Mouse (Mus musculus): ENCODE data around the gene Nfkb1. TPM values are rescaled to one million over a fixed set of nuclear protein-coding genes. Genes with fewer than 3 reads are reported as not detected.

Gene Nfkb1
- polyA plus RNA-seq, 1 experiment from 2014 or later = 8.5 TPM

Other genes starting within 250 kb of the Nfkb1 start
- 6.5 and 7.9 TPM in 2 replicates for gene Manba, start 205.9 kb downstream of the Nfkb1 start, polyA plus RNA-seq (2014; fragmentation: Nextera tagmentation; extraction: Ambion mirVana)
- 8.3 and 14.5 TPM in 2 replicates for gene Slc39a8, start 133.7 kb upstream of the Nfkb1 start, polyA plus RNA-seq (2014; fragmentation: Nextera tagmentation; extraction: Ambion mirVana)